Mouse (Mus musculus) embryonic fibroblast, embryonic 13.5 days (primary cell): ENCODE data around the gene Fgf18.

ENCODE experiments used
- CTCF ChIP-seq: IDR thresholded peaks from 2 replicates; pipeline ENCODE4 v1.5.1; 2011; ENCODE audit warnings: mild to moderate bottlenecking, control low read depth, low read length, moderate library complexity, borderline replicate concordance; ENCODE audit not compliant: insufficient read depth
- POLR2A ChIP-seq: IDR thresholded peaks from 2 replicates; pipeline ENCODE4 v1.6.1; 2011; ENCODE audit warnings: low read depth, mild to moderate bottlenecking, control low read depth, low read length, moderate library complexity

- TF ChIP-seq CTCF (no peak), POLR2A (no peak)
Measured at GRCm38 (mm10) chr11:33152997-33153396, 5.8 kb upstream of the Fgf18 start.
